Mouse (Mus musculus) T-helper 2 cell (primary cell): Measurements from ENCODE around the gene Sh3bgrl2.

Experiments
- in situ Hi-C: fragments of 300-600 bp; cut with MboI, MseI; formaldehyde crosslinking; loops from one replicate; pipeline ENCODE4 v1.15.1; 2025; ENCODE audit warnings: high pct_unique_total_duplicates

The Sh3bgrl2 gene

DNA sequence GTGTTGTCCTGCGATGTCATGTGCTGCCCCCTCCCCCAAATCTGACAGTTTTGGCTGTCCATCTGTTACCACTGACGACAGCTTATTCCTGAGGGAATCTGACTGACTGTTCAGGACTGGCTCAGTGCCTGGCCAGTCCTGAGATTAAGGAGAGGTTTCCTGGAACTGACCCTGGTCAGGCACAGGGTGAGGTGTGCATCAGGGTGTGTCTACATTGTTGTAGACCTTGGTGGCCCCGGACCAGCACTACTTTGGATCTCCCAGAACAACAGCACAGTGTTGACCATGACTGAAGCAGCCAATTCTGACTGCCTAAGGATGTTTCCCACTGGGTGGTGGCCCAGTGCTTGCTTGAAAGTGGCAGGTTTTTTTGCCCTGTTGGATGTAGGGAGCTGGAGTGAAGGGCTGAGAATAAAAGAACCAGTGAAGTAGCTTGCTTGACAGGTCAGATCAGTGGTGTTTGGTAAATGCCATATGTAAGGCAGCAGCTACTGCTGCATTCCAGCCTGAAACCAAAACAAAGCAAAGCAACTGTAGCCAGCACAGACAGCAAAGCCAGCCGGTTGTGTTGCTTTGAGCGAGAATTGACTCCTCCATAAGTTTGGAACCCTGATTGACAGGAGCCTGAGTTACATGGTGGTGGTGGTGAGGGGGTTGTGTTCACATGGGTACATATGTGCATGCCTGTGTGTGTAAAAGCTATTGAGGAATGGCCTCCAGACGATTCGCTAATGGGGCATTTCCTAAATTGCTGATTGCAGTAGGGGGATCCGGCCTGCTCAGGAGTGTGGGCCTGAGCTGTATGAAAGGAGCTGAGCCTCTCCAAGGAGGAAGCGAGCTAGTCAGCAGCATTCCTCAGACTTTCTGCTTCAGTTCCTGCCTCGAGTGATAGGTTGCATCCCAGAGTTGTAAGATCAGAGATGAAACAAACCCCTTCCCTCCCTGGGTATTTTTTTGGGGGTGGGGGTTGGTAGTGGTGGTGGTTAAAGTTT, 8.9 kb downstream of the Sh3bgrl2 start:
- in situ Hi-C loops = no loop called here

DNA sequence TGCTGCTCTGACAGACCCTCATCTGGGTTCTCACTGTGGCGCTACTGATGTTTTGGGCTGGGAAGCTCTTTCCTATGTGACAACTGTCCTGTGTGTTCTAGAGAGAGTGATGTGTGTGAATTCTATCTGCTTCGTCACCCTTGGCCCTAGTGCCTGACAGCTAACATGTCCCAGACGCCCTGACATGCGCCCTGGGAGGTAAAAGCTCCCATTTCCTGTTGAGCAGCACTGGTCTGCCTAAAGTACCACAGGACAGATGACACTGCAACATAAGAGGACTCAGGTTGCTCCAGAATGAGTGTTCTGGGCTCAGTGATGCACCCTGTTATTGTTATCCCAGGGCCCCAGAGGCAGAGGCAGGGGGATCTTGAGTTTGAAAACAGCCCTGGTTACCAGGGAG, 12.5 kb downstream of the Sh3bgrl2 start:
- in situ Hi-C loops = no loop called here

DNA sequence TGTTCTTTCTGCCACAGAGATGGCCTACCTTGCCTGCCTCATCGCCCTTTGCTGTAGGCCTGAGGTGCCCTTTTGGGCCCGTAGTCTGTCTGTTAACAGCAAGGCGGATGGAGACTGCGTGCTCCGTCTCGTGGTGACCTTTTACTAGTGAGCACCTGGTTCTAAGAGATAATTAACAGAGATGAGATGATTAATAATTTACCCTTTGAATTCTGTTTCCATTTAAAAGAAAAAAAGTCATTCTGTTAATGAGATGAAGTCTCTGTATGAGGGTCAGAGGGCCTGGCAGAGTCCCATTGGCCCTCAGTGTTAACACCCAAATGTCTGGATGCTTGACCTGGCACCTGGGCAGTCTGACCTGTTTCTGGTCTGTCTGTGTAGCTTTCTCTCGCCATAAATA, 14.8 kb downstream of the Sh3bgrl2 start:
- in situ Hi-C loops = no loop called here

DNA sequence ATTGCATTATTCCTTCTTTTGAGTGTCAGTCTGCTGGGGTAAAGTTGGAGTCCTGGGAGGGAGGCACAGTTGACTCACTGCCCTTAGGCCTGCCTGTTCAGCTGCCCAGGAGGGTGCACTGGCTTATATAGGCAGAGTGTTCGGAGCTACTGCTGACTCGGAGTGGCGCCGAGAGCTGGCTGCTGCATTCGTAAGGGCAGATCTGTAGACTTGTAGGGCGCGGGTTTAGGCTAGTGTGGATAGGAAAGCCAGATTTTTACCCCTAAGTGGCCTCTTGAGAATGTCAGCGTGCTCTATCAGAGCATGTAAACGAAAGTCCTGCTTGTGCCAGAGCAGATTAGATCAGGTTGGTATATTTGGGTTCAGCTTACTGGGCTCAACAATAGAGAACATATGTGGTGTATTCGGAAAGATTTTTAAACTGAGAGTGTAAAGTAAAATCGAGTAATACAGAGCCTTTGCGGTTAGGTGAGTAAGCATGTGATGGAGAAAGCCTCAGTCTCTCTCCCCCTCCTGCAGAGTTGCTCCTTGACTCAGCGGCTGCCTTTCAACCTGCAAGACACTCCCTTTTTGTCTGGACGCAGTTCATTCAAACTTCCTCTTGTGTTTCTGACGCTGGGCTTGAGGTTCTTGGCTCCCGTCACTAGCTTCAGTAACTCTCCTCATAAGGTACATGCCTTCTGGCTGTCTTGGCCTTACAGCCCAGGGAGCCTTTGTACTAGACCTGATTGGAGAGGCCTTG, 15.9 kb downstream of the Sh3bgrl2 start:
- in situ Hi-C loops = no loop called here

DNA sequence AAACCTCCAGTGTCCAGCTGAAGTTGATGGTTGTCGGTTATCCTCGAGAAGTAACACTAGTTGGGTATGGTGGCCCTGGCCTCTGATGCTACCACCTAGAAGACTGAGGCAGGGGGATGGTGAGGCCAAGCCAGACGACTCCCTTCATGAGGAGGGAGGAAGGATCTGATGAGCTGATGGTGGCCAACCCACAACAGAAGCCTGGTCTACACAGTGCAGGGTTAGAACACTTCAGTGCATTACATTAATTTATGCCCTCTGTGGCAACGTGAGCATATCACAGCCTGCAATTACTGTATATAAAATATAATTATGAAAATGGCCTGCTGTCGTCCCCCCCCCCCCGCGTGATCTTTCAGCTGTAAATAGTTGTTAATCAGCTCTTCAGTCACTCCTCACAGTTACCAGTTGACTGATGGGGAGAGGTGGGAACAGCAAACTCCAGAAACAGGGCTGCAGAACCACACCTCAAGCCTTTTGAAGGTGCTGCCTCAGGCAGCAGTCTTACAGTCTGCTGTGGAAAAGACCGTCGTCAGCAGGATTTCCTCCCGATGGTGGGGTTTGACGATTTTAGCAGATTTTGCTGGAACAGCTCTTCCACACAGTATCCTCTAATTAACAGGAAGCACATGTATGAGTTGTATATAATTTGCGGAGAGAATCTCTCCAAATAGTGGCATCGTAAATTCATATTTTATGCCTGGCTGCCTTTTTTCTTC, 17.0 kb downstream of the Sh3bgrl2 start:
- in situ Hi-C loops = no loop called here

DNA sequence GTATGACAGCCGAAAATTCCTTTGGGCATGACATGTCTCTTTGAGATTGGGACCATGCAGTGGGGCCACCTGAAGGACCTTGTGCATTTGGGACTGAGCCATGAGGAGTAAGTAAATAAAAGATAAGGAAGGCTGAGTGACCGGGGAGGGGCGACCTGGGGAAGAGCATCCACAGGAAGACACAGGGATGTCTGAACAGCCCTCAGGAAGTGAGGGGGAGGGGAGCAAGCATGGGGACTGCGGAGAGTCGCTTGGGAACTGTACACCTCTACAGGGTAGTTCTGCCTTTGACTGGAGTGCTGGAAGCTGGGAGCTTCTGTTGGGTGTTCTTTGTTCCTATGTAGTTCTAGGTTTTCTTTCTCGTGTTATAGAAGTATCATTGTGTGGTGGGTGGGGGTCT, 18.0 kb downstream of the Sh3bgrl2 start:
- in situ Hi-C loops = no loop called here

DNA sequence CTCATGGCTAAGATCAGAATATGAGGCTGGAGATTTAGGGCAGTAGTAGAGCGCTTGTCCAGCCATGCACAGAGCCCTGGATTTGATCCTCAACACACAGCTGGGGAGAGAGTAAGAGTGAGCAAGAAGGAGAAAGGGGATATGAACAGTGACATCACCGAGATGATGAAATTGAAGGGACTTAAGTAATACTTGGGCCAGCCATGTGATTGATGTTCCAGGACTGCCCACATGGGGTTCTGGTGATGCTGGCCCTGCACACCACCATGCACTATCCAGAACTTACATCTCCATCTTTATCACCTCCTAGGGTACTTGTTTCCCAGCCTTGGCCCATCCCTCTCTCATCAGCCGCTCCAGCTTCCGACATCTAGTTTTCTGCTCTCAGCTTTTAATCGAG, 20.0 kb downstream of the Sh3bgrl2 start:
- in situ Hi-C loops = no loop called here

DNA sequence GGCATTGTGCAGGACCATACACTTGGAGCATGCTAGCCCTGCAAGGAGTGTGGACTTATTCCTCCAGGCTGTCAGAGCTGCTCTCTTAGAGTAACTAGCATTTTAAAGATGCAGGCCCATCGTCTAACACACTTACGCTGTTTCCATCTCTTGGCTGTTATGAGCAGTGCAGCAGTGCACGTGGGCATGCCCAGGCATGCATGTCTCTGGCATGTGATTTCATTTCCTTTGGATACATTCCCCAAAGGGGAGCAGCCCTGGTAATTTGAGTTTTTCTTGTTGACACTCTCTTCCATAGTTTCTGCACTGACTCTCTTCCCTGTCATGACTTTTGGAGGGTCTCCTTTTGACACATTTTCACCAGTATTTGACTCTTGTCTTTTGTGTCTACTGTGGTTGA, 20.8 kb downstream of the Sh3bgrl2 start:
- in situ Hi-C loops = no loop called here

DNA sequence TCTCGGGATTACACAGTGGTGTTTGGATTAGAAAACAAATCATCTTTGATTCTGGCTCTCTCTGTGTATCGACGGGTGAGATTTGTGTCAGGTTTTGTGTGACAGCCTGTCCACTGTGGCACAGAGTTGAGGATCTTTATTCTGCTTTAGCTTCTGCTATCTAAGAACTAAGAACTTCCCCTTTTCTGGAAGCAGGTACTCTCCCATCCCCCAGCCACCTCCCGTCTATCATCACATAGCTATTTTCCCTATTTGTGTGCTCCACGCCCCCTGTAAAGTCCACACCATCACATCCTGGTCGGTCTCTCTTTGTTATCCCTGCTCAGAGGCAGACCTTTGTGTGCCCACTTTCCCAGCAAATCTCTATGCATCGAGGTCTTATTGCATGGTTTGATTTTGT, 21.8 kb downstream of the Sh3bgrl2 start:
- in situ Hi-C loops = loop anchor here (10.0 kb wide), 1 partner anchor 195 kb away; no protein-coding TSS in a partner anchor

DNA sequence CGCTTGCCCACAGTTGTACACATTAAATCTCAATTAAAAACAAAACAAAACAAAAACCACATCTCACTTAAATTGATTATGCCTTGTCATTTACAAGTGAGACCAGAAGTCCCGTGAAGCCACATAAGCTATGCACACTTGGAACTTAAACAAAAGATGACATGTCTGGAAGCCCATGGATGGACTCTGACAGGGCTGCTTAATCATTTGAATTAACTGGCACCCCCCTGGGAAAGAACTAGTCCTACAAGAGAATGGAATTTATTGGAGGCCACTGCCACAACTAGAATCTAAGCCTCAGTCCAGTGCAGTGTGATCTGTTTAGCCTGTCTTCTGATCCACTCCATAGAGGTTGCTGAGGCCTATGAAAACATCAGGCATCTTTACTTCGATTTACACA, 23.2 kb downstream of the Sh3bgrl2 start:
- in situ Hi-C loops = loop anchor here (10.0 kb wide), 1 partner anchor 197 kb away; no protein-coding TSS in a partner anchor

DNA sequence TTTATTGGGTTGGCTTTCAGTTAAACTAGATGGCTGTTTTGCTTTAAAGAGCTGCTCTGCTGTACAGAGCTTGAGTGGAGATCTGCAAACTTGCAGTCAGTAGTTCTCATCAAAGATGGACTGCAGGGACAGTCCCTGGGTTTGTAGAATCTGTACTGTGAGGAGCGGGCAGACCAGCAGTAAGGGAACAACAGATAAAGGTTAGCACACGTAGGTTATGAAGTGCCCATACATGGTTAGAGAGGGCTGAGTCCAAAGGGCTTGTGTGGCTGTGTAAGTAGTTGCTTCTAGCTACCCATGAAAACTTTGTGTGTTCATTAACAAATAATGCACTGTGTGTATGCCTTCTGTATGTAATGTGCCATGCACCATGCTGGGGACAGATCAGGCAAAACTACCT, 24.2 kb downstream of the Sh3bgrl2 start:
- in situ Hi-C loops = loop anchor here (10.0 kb wide), 1 partner anchor 198 kb away; no protein-coding TSS in a partner anchor

DNA sequence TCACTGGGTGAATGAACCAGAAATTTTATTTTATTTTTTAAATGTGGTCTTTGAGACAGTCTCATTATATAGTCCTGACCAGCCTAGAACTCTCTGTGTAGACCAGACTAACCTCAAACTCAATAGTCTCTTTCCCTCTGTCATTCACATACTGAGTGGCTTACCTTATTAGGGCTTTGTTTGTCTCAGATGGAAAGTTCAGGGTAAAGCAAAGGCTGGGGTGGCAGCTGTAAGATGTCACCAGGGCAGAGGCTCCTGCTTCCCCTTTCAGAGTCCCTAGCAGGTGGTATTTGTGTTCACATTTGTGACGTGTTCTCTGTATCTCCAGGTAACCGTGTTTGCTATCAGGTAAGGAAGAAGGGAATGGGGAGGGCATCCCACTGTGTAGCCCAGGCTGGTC, 24.7 kb downstream of the Sh3bgrl2 start:
- in situ Hi-C loops = loop anchor here (10.0 kb wide), 1 partner anchor 198 kb away; no protein-coding TSS in a partner anchor

DNA sequence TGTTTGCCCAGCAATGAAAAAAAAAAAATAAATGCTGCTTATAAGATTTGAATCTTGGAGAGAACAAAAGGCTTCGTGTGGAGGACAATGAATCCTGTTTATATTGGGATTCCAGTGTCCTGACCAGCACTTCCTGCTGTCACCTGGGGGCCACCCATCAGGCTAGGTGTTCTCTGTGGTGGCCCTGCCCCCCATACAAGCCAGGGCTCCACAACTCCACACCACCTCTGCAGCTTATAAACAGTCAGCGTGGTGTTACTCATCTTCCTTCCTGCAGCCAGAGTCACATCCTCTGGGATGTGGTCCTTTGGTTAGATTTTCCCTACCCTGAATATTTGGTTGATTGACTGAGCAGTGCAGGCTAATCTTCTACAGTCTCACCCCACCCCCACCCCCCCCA, 25.5 kb downstream of the Sh3bgrl2 start:
- in situ Hi-C loops = loop anchor here (10.0 kb wide), 1 partner anchor 199 kb away; no protein-coding TSS in a partner anchor

DNA sequence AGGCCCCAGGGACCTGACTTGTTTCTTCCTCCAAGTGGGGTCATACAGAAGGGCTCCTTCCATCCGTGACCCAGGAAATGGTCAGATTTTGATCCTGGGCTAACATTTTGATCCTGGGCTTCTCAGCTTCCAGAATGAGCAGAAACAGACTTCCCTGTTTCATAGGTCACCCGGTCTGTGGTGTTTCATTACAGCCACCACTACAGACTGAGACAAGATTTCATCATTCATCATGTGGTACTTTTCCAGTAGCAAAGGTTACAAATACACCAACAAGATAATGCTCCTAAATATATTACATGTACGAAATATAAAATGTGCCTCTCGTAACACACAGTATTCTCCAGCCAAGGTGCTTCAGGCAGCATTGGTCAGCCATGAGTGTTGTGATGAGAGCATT, 27.3 kb downstream of the Sh3bgrl2 start:
- in situ Hi-C loops = loop anchor here (10.0 kb wide), 1 partner anchor 201 kb away; no protein-coding TSS in a partner anchor

DNA sequence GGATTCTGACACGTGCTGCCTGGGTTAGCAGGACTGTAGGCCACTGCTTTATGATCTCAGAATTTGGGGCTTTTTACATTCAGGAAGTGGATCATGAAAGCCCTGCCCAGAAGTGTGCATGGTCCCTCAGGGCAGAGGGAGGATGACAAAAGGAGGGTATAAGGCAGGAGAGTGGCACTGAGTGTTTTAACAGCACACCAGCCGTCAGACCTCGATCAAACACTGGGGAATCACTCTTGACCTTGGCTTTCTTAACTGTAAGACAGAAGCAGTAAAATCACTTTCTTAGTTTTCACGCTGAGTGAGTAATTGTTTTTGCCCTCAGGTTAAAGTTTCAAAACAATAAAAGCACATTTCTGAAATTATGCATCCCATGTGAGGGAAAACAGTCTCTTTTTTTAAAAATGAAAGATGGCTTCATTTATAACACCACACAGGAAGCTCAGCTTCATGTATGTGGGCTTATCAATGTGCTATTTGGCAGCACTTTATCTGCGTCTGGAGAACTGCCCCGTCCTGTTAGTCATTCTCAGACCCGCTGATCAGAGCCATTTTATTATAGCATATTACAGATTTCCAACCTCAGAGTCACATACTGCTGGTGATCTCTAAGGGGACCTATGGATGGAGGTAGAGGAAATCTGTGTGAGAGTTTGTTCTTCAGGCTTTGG, 28.0 kb downstream of the Sh3bgrl2 start:
- in situ Hi-C loops = loop anchor here (10.0 kb wide), 1 partner anchor 201 kb away; no protein-coding TSS in a partner anchor

DNA sequence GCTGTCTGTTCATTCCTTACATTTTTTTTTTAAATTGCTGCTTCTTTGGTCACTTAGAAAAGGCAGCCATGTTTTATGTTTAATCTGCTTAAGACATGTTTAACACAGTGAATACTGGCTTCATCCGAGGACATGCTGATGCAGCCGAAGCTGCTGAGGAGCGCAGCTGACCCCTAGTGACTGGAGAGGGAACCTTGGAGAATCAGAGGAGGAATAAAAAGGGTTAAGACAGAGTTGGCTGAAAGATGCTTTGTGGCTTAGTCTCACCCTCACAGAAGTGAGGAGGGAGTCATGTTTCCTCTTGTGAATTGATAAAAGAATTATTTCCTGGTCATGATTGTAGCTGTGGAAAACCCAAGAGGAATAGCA, 28.5 kb downstream of the Sh3bgrl2 start:
- in situ Hi-C loops = loop anchor here (10.0 kb wide), 1 partner anchor 202 kb away; no protein-coding TSS in a partner anchor

DNA sequence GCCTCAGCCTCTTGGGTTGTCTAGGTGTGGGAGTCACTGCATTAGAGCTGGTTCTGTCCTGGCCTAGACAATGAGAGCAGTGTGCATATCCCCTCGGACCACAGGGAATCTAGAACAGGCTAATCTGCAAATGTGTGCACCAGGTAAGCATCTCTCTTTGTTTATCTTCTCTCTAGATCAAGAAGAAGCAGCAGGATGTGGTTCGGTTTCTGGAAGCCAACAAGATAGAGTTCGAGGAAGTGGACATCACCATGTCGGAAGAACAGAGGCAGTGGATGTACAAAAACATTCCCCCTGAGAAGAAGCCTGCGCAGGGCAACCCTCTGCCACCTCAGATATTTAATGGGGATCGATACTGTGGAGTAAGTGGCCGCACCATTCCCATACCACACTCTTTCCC, 29.1 kb downstream of the Sh3bgrl2 start:
- in situ Hi-C loops = loop anchor here (10.0 kb wide), 1 partner anchor 202 kb away; no protein-coding TSS in a partner anchor

DNA sequence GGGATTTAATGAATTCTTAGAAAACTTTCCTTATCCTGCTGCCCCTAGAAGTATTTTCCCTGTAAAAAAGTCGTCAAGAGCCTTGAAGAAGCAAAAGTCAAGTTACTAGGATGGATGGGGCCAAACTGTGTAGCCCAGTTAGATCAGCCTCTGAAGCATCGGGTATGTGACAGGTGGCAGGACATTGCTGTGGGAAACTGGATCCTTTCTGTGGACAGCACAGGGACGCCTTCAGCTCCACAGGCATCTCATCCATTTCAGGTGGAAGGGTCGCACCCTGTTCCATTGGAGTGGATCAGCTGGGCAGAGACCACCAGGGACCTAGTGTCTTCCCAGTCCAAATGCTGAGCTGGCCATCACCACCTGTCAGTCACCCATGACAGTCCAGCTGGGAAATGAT, 30.9 kb downstream of the Sh3bgrl2 start:
- in situ Hi-C loops = loop anchor here (10.0 kb wide), 1 partner anchor 204 kb away; no protein-coding TSS in a partner anchor

DNA sequence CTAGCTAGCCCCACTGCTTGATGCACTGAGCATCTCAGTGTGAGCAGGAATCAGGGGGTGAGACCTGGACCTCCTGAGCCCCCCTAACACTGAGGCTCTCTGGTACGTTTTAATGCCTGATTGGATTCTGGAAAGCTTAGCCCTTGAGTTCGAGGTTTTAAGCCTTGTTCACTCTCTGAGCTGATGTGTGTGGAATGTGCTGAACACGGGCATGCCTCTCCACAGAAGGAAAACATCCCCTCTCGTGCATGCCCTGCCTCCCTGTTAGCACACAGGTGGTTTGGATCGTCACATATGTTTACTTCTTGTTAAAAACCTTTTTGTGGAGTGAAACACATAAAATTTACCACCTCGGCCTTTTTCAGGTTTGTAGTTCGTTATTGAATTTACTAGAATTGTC, 34.6 kb downstream of the Sh3bgrl2 start:
- in situ Hi-C loops = no loop called here

DNA sequence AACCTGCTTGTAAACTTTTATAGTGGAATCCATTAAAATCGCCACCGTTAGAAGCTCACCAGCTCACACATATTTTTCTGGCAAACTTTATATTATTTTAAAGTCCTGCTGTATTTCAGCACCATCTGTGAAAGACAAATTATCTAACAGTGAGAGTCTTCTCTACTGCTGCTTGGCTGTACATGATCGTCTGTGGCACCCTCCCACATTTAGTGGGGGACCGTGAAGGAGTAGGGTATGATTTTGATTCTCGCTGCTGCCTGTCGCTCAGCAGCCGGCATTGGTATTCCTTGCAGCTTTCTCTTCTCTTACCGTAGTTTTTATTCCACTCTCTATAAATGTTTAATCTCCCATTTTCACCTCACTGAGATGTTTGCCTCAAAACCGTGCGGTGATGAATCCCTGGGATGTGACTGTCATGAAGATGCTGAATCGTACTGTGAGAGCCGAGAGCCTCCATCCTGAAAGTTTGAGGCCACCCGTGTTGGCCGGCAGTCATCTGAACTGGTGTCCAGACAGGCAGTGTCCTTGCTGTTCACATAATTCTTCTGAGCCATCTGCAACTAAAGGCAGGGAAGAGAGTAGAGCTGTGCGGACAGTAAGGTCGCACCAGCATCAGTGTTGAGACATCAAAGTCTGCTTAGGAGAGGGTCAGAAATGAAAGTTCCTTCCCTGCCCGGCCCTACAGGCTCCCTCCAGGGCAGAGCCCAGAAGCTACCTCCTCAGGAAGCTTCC, 38.4 kb downstream of the Sh3bgrl2 start:
- in situ Hi-C loops = no loop called here
